Mouse (Mus musculus) testis, postnatal 10 days (tissue): Measurements from ENCODE around the gene Lrrc51.
"Not testable (repeated sequence)": the region's sequence is repeated elsewhere in the genome, so short reads cannot be mapped to it uniquely, and the experiment has no call there.

ENCODE experiments used
- DNase-seq: peaks from one replicate; pipeline ENCODE4 v3.0.0; 2021; ENCODE audit warnings: low spot score

Gene Lrrc51

DNA sequence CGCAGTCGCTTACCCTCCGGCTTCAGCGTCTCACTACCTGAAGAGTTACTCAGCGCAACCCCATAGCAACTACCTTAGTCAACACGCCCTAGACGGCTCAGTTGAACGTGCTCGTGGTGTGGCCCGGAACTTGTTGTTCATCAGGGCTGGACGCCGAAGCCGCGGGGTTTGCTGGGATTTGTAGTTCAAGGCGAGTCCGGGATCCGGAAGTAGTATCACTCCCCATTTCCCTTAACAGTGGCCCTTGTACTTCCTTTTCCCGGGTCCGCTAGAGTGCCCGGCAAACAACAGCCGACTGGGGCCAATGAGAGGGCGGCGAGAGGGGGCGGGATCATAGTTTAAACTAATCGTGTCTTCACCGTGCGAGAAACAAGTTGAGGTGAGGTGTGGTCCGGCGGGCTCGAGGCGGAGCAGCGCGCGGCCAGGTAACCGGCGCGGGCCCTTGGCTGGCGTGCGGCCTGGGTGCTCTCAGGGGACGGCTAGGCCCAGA lies at the start of gene Lrrc51, which contains the start of gene Numa1:
TSS of gene Lrrc51 (minus strand) at position 145 of the 490 bp plus-strand sequence.
TSS of gene Numa1 (plus strand) at position 361 of the 490 bp plus-strand sequence.
- peak; percentile 94 for DNase-seq

DNA sequence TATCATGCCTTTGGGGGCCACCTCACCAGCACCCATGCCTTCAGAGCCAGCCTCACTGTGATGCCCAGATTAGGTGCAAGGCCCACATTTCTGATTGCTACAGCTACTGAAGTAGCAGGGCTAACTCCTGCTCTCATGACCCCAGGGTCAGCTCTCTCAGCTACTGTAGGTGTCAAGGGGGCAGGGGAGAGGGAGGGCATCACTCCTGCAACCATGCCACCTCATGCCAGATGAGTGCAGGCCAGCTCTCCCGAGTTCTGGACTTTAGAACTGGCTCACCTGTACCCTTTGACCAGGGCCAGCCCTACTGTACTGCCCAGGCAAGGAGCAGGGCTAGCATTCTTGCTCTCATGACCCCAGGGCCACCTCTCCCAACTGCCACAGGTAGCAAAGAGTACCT lies 49.0 kb upstream of the Lrrc51 start:
- no peak for DNase-seq

- DNase-seq, result peak; percentile 53
Measured at GRCm38 (mm10) chr7:101974505-101974904, 40.8 kb upstream of the Lrrc51 start.

GRCm38 (mm10) chr7:101973730-101974129 lies 40.0 kb upstream of the Lrrc51 start:
- DNase-seq, result no peak

- DNase-seq, result no peak
Measured at GRCm38 (mm10) chr7:101971721-101972120, 38.0 kb upstream of the Lrrc51 start.

DNA sequence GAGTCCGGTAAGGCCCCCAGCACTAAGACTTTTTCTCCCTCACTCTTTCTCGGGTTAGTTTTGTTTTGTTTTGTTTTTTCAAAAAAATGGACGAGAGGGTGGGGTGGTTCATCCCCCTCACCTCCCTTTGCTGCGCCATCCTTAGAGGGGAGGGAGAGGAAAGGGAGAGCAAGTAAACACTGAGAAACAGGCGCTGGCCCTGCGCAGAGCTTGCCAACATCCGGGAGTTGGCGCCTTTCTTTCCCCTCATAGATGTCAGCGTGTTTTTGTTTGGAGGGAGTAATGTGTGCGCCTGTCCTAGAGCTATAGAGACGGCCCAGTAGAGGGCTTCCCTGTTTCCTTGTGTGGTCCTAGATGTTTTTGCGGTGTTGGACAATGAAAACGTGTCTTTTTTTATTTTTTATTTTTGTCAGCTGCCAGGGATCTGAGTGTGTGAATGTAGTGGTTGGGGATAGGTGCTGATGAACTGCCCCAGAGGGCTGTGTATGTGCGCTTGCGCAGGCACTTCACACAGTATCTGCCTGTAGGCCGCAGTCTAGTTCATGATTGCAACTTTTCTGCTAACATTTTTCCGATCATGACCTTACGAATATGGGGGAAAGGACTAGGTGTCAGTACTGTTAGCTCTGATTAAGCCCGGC lies 37.2 kb upstream of the Lrrc51 start:
- DNase-seq, result peak; percentile 77

- DNase-seq, result peak; percentile 93
Measured at GRCm38 (mm10) chr7:101970429-101970775, 36.7 kb upstream of the Lrrc51 start.

- DNase-seq, result peak; percentile 90
Measured at GRCm38 (mm10) chr7:101969694-101970428, 36.2 kb upstream of the Lrrc51 start.

GRCm38 (mm10) chr7:101968751-101969150 lies 35.1 kb upstream of the Lrrc51 start:
- DNase-seq, result no peak

- DNase-seq, result no peak
Measured at GRCm38 (mm10) chr7:101967256-101967655, 33.6 kb upstream of the Lrrc51 start.

- no peak for DNase-seq
Measured at GRCm38 (mm10) chr7:101965606-101966005, 31.9 kb upstream of the Lrrc51 start.

DNA sequence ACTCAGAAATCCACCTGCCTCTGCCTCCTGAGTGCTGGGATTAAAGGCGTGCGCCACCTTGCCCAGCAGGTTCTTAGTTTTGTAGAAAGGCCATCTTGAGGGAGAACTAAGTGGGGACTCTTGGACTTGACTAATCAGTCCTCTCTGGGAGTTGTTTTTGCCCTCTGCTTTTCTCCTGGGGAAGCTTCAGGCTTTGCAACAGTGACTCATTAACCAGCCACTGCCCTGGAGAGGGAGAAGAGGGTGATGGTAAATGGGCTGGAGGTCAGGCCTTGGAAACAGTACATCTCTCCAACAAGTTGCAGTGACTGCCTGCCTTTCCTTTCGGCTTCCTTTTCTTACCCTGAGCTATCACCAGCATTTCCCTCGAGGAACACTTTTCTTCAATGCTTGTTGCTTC lies 30.9 kb upstream of the Lrrc51 start:
- DNase-seq, result no peak

DNA sequence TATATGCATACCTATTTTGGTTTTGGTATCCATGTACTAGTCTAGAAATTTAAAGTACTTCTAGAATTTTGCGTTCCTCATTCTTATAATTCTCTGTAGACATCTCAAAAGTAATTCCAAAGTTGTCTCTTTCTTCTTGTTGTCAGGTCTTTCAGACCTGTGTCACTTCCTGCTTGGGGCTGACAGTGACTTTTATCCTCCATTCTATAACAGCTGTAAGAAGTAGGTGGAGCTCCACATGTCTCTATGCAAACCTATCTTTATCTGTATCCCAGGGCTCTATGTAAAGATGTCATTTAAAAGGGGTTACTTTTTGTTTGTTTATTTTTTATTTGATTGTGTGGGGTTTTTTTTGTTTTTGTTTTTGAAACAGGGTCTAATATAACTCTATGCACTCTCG lies 29.9 kb upstream of the Lrrc51 start:
- DNase-seq, result no peak

GRCm38 (mm10) chr7:101962829-101963228 lies 29.1 kb upstream of the Lrrc51 start:
- DNase-seq, result no peak

- DNase-seq, result no peak
Measured at GRCm38 (mm10) chr7:101956911-101957310, 23.2 kb upstream of the Lrrc51 start.

DNA sequence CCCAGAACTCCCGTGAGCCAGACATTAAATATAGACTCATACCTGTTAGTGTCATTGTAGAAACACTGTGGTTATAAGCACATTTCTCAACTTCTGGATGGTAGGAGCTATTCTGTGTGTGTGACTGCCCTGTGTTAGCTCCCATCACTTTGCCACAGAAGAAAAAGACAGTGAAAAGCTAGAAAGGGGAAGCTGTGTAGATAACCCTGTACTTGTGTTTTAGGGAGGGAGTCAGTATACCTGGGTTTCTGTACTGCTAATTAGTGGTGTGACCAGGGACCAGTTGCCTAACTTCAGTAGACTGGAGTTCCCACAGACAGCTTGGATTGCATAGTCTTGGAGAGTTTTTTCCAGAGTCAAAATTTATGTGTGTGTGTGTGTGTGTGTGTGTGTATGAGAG lies 22.8 kb upstream of the Lrrc51 start:
- no peak for DNase-seq

- DNase-seq, result no peak
Measured at GRCm38 (mm10) chr7:101955862-101956261, 22.2 kb upstream of the Lrrc51 start.

DNA sequence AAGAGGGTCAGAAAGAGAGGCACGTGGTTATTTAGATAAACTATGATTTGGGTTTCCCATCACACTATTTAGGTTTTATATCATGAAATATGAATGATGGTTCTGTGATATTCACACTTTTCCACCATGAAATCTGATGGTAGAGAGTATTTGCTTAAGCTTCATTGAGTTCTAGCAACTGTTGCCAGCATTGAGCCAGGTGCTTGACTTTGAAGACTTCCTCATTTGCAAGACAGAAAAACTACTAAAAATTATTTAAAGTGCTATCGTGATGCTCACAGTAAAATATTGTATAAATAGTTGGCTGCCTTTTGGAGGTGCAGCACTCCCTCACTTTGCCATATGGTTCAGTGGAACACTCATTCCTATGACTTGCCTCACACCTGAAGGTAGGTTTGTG lies 21.6 kb upstream of the Lrrc51 start:
- DNase-seq, result no peak

GRCm38 (mm10) chr7:101954163-101954562 lies 20.5 kb upstream of the Lrrc51 start:
- no peak for DNase-seq

DNA sequence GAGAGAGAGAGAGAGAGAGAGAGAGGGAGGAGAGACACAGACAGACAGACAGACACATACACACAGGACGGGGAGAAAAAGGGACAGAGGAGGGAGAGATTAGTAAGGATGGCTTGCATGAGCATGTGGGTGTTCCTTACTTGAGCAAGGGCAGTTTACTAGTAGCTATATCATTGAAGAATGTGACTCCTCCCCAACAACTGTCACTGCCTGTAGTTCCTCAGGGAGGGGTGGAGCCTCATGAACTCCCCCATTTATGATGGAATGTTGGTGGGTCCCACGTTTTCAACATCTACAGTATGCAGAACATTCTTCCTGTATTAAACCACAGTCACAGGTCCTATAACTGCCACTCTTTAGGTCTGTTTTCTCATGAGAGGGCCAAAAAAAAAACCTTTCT lies 18.4 kb upstream of the Lrrc51 start:
- DNase-seq, result no peak

GRCm38 (mm10) chr7:101951648-101952047 lies 18.0 kb upstream of the Lrrc51 start:
- no peak for DNase-seq

DNA sequence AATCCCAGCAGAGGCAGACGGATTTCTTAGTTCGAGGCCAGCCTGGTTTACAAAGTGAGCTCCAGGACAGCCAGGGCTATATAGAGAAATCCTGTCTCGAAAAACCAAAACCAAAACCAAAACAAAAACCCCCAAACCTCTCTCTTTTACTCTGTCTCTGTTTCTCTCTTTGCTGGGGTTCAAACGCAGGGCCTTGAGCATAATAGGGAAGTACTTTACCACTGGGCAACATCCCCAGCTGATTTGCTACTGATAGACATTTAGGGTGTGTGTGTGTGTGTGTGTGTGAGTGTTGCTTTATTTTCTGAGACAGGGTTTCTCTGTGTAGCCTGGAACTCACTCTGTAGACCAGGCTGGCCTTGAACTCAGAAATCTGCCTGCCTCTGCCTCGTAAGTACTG lies 15.3 kb upstream of the Lrrc51 start:
- not testable (repeated sequence) for DNase-seq

GRCm38 (mm10) chr7:101939758-101940157 lies 6.1 kb upstream of the Lrrc51 start:
- no peak for DNase-seq

DNA sequence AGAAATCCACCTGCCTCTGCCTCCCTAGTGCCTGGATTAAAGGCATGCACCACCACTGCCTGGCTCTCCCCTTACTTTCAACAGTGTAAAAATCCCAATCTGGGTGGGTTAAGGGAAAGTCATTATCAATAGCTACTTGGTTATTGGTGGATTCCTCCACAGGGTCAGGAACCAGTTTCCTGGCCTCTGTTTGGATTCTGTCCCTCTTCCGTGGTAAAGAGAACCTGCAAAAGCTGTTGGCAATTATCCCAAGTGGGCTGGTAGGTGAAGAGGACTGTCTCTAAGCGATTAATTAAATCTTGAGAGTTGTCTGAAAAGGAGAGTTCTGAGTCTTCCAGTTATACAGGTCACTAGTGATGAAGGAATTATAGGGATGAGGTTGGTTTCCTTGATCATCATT lies 4.7 kb upstream of the Lrrc51 start:
- DNase-seq, result no peak
